Comparison of ENCODE assay signal across 13 mouse cellular contexts in the genomic region with DNA sequence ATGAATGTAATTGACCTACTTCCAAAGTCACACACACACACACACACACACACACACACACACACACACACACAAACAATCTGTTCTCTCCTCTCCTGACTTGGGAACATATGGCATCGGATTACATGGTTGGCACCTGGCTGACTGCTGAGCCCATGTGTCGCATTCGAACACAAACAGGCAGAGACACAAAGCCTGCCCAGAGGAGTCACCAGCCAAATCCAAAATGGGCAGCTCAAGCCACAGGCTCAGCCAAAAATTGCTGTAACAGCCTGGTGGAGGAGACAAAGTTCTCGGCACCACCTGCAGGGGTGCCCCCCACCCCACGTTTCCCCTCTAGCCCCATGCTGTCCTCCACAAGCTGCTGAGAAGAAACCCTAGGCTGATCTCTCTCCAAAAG.
DNase-seq lines count a peak whose midpoint lies in the region; ATAC-seq and TF ChIP-seq lines count a peak whose summit lies in the region.
"Had no signal": no experiment of that assay in that cellular context is flagged by ENCODE, and none has a peak within 500 bp of the region (broad histone marks: within the 10 kb centered on the region; RNA-seq: fewer than 3 reads in every experiment).

No protein-coding gene starts in this region.

- H3K4me2 ChIP-seq in heart, embryonic 12.5 days, result no peak overlapping the region
- H3K4me2 ChIP-seq: liver, embryonic 12.5 days had no signal

- H3K9me3 ChIP-seq in heart, embryonic 12.5 days (replicated peaks), result no peaks in the 10 kb centered on the region
- H3K9me3 ChIP-seq: liver, embryonic 12.5 days had no signal

- no peaks in the 10 kb centered on the region for H3K4me1 ChIP-seq in heart, embryonic 12.5 days (replicated peaks)
- H3K4me1 ChIP-seq: liver, embryonic 12.5 days had no signal

- H3K27me3 ChIP-seq in heart, embryonic 12.5 days (replicated peaks), result no peaks in the 10 kb centered on the region
- H3K27me3 ChIP-seq: liver, embryonic 12.5 days had no signal

- no peak for TF ChIP-seq POLR2A in brain, embryonic 14.5 days (IDR thresholded peaks at IDR 0.05; ENCODE audit: borderline replicate concordance, extremely low read depth, insufficient read depth, insufficient read length, poor library complexity, severe bottlenecking)

- DNase-seq in heart, adult 11 months, result peak; percentile 86
- DNase-seq in brain, embryonic 14.5 days (ENCODE audit: low read depth), result peak; percentile 91
- peak; percentile 98 for DNase-seq in cerebellum, adult 11-12 months
- DNase-seq in layer of hippocampus, adult 18-20 months (ENCODE audit: low spot score in 2 of 2), result peak; percentile 7 to 49
- no peak for DNase-seq in spleen, adult 18-20 months
- no peak for DNase-seq in kidney, postnatal 10 days
- DNase-seq: gastrocnemius, postnatal 36 days; heart, postnatal 14 days; kidney, adult 18-20 months; lung, postnatal 14 days; thymus, adult 18-20 months had no signal

- 67% methylated on average over 5 of the region's 5 CpGs for WGBS in heart, embryonic 12.5 days

- no peak for ATAC-seq in heart, embryonic 12.5 days (ENCODE audit: insufficient number of reproducible peaks, low FRiP score)
- ATAC-seq: liver, embryonic 12.5 days had no signal

- H3K9ac ChIP-seq in heart, embryonic 12.5 days, result no peak overlapping the region
- H3K9ac ChIP-seq: liver, embryonic 12.5 days had no signal

- H3K36me3 ChIP-seq in heart, embryonic 12.5 days, result no peaks in the 10 kb centered on the region
- H3K36me3 ChIP-seq: liver, embryonic 12.5 days had no signal

- H3K27ac ChIP-seq in heart, embryonic 12.5 days (ENCODE audit: poor library complexity, severe bottlenecking), result no peak overlapping the region
- H3K27ac ChIP-seq: liver, embryonic 12.5 days had no signal

- no peak overlapping the region for H3K4me3 ChIP-seq in heart, embryonic 12.5 days
- H3K4me3 ChIP-seq: liver, embryonic 12.5 days had no signal

- TF ChIP-seq CTCF in brain, embryonic 14.5 days (IDR thresholded peaks at IDR 0.05; ENCODE audit: borderline replicate concordance, extremely low read depth, insufficient read depth, insufficient read length), result no peak

Comparison
In these comparisons a context has a peak if more than half of its experiments do, and no peak if none do; other contexts are left out.
1. DNase-seq: peak in heart, adult 11 months (single experiment), brain, embryonic 14.5 days (single experiment), cerebellum, adult 11-12 months (single experiment) and layer of hippocampus, adult 18-20 months (2 of 2); none in spleen, adult 18-20 months (0 of 2) and kidney, postnatal 10 days (single experiment).